Mouse (Mus musculus) ES-Bruce4 (cell line): Measurements from ENCODE around the gene Gstp3. TPM values are rescaled to one million over a fixed set of nuclear protein-coding genes. Genes with fewer than 3 reads are reported as not detected.
A peak's percentile ranks its signal among the peaks of the same experiment; 100 is the strongest.
"Not testable (repeated sequence)": the region's sequence is repeated elsewhere in the genome, so short reads cannot be mapped to it uniquely, and the experiment has no call there.

Experiments
- H3K27ac ChIP-seq: 2 replicates; pipeline ENCODE4 v1.5.1; 2012; ENCODE audit warnings: low read length, inconsistent platforms; ENCODE audit not compliant: insufficient read depth
- H3K27me3 ChIP-seq: 2 replicates; pipeline ENCODE4 v1.6.1; 2012; ENCODE audit warnings: mild to moderate bottlenecking, low read length, inconsistent platforms; ENCODE audit not compliant: control insufficient read depth, poor library complexity, insufficient read depth, severe bottlenecking
- H3K36me3 ChIP-seq: 2 replicates; pipeline ENCODE4 v1.6.1; 2012; ENCODE audit warnings: inconsistent platforms, mild to moderate bottlenecking, low read length, moderate library complexity; ENCODE audit not compliant: control insufficient read depth, poor library complexity, insufficient read depth, severe bottlenecking
- H3K4me1 ChIP-seq: one replicate; pipeline ENCODE4 v1.8.1; 2011; ENCODE audit warnings: low read length; ENCODE audit not compliant: control insufficient read depth, insufficient read depth
- H3K4me3 ChIP-seq: 2 replicates; pipeline ENCODE4 v1.5.1; 2011; ENCODE audit warnings: low read depth, mild to moderate bottlenecking, low read length
- H3K9ac ChIP-seq: 2 replicates; pipeline ENCODE4 v1.6.1; 2012; ENCODE audit warnings: low read depth, mild to moderate bottlenecking, inconsistent platforms; ENCODE audit not compliant: poor library complexity, severe bottlenecking
- H3K9me3 ChIP-seq: replicated peaks from 2 replicates; pipeline ENCODE4 v1.6.1; 2012; ENCODE audit warnings: mild to moderate bottlenecking, low read length, inconsistent platforms; ENCODE audit not compliant: control insufficient read depth, poor library complexity, insufficient read depth, severe bottlenecking
- CTCF ChIP-seq: IDR thresholded peaks from one replicate; pipeline ENCODE4 v1.8.1; 2011; ENCODE audit warnings: low read depth, low read length
- EP300 ChIP-seq: IDR thresholded peaks from 2 replicates; pipeline ENCODE4 v1.6.1; 2011; ENCODE audit warnings: low read depth, low read length; ENCODE audit not compliant: insufficient read depth
- POLR2A ChIP-seq: IDR thresholded peaks from one replicate; pipeline ENCODE4 v1.8.1; 2011; ENCODE audit warnings: low read length; ENCODE audit not compliant: insufficient read depth
- polyA plus RNA-seq: library from polyadenylated mRNA; stranded (reverse); fragments of >200 nt; gene quantifications from 2 replicates; pipeline ENCODE4 v1.2.4, GENCODE M21; 2011; ENCODE audit warnings: low read depth; ENCODE audit not compliant: missing spikeins, insufficient read depth, insufficient read length

Gstp3 gene
- polyA plus RNA-seq, 1 experiment, result 0.91 TPM

DNA sequence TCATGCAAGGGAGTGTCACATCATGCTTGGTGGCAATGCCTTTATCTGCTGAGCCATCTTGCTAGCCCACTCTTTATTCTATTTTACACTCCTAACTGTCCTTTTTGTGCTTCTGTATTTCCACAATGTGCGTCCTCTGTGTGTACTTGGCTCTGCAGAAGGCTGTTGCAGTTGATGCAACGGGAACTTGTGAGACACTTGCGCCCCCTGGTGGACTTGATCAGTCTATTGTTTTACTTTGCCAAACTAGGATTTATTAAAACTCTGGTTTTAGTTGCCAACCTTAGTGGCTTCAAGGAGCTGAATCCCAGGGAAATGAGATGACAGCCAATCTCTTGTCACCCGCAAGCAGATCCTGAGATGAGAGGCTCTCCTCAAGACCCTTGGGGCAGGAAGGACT, 11.5 kb downstream of the Gstp3 start:
- peak; percentile 82 for TF ChIP-seq CTCF
- TF ChIP-seq EP300, result no peak
- H3K9ac ChIP-seq, result no peak overlapping the region
- peaks cover 15% of the 10 kb centered on the region for H3K9me3 ChIP-seq
- no peaks in the 10 kb centered on the region for H3K27me3 ChIP-seq
- no peaks in the 10 kb centered on the region for H3K36me3 ChIP-seq
- no peak overlapping the region for H3K27ac ChIP-seq
- no peaks in the 10 kb centered on the region for H3K4me1 ChIP-seq
- H3K4me3 ChIP-seq, result no peak overlapping the region

DNA sequence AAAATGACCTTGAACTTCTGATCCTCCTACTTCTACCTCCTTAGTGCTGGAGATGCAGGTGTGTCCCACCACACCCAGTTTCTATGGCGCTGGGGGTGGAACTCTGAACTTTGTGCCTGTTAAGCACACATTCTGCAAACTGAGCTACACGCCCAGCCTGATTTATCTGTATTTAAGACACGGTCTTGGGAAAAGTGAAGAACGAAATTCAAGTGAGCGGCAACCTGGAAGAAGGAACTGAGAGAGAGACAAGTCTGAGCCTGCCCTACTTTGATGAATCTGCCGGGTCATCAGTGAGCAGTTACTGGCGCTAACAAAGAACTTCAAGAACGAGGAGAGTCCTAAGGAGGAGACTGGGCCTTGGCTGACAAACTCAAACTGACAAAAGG, 12.5 kb downstream of the Gstp3 start:
- no peaks in the 10 kb centered on the region for H3K27me3 ChIP-seq
- H3K4me1 ChIP-seq, result no peaks in the 10 kb centered on the region
- H3K36me3 ChIP-seq, result no peaks in the 10 kb centered on the region
- no peak overlapping the region for H3K9ac ChIP-seq
- TF ChIP-seq POLR2A, result no peak
- peak; percentile 88 for TF ChIP-seq EP300
- H3K27ac ChIP-seq, result peak overlapping the region; percentile 65
- H3K9me3 ChIP-seq, result peaks cover 15% of the 10 kb centered on the region
- H3K4me3 ChIP-seq, result no peak overlapping the region

DNA sequence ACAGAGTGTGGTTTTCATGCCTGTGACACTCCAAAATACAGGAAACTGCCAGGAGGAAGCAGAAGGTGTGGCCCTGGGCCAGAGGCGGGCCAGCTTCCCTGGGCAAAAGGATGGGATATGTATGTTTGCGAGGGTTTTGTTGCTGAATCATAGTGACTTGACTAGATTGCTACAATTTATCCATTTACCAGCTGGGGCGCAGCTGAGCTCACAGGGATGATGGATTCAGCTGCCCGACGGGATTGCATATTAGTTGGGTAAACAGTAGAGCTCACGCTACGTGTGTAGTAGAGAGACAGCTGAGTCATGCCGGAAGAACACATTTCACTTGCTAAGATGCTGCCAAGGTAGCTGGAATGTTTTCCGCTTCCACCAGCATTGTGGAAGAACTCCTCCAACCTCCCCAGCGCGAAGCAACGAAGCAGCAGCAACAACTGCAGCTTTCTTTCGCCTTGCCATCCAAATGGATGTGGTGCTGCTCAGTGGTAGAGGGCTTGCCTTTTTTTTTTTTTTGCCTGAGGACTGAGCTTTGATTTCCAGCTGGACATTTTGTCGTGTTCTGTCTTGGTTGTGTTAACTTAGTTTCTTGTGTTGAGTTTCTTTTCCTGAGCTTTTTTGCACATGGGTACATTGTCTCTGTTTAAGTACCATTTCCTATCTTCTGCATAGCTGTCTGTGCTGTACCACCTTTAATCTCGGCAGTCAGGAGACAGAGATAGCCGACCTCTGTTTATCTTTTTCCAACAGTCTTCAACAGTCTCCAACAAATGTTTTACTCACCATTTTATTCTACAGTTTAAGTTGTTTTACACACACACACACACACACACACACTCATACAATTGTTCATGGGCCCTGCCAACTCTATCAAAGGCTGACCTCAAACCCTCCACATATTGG, 13.2 kb downstream of the Gstp3 start, which contains the start of gene Gstp2:
Gene Gstp2 (minus strand): TSS at position 58 of the 900 bp plus-strand sequence.
- Histone ChIP-seq H3K4me1 (no peaks in the 10 kb centered on the region), H3K36me3 (no peaks in the 10 kb centered on the region), H3K27me3 (no peaks in the 10 kb centered on the region), H3K27ac (peak within 1 kb of the TSS; percentile 65), H3K9ac (no peak within 1 kb of the TSS), H3K4me3 (no peak within 1 kb of the TSS), H3K9me3 (peaks cover 15% of the 10 kb centered on the region)
- TF ChIP-seq EP300, result peak; percentile 86
- no peak for TF ChIP-seq POLR2A
- TF ChIP-seq CTCF, result peak; percentile 10

DNA sequence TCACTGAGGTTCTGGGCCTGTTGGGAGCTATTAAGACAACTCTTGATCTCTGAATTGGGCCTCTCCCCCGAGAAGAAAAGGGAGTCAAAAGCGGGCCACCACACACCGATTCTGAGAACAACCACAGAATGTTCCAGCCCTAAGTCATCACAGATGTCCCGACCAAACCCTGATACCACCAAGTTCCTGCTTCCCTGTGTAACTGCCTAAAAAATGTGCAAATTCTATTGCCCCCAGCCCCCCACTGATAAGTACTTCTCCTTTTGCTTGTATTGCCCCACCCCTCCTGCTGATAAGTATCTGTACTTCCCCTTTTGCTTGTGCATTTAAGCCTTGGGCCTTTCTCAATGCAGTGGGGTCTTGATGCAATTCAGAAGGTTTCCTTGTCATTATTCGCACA, 15.3 kb downstream of the Gstp3 start:
- not testable (repeated sequence) for H3K9ac ChIP-seq, H3K4me3 ChIP-seq, H3K4me1 ChIP-seq, H3K27ac ChIP-seq, H3K27me3 ChIP-seq, H3K36me3 ChIP-seq
- H3K9me3 ChIP-seq, result peaks cover 15% of the 10 kb centered on the region

DNA sequence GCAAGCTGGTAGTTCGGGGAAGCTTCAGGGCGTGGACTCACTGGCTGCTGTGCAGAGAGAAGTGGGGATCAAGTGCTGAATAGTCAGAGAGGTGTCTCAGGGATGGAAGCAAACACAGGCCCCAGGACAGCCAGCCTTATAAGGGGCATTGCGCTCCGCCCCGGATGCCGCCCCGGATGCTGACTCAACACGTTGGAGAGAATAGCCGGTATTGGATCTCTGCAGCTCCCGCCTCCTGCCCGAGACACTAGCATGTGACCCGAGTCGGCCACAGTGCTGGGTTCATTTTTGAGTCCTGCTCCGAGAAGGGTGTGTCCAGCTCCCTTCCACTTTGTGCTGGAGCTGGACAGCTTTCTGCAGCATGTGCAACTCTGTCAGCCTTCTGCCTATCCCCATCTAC, 17.2 kb downstream of the Gstp3 start:
- 0 out of 2 replicates have a peak overlapping the region, but pooled peaks have one; percentile 4 for H3K9ac ChIP-seq
- no peaks in the 10 kb centered on the region for H3K27me3 ChIP-seq
- TF ChIP-seq POLR2A (peak; percentile 52), CTCF (no peak), EP300 (0 out of 2 replicates have a peak, but pooled peaks have one; percentile 44)
- peak overlapping the region; percentile 63 for H3K4me3 ChIP-seq
- H3K9me3 ChIP-seq, result peaks cover 15% of the 10 kb centered on the region
- no peak overlapping the region for H3K27ac ChIP-seq
- no peaks in the 10 kb centered on the region for H3K4me1 ChIP-seq
- no peaks in the 10 kb centered on the region for H3K36me3 ChIP-seq

DNA sequence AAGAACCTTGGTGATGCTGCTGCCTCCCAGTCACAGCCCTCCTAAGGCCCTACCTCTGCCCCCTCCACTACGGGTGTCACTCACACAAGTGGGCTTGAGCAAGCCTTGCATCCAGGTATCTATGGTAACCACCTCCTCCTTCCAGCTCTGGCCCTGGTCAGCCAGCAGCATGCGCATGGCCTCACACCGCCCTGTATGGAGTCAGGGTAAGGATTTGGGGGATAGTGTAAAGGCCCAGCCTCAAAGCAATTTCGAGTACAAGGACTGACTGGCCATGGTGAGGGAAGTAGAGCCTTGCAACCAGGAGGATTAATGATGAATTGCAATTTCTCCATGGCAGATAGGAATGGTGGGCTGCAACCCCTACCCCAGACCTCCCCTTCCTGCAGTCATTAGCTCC, 17.9 kb downstream of the Gstp3 start:
- not testable (repeated sequence) for H3K27ac ChIP-seq, H3K36me3 ChIP-seq, H3K27me3 ChIP-seq, H3K4me1 ChIP-seq
- Histone ChIP-seq H3K4me3 (peak overlapping the region; percentile 63), H3K9me3 (peaks cover 15% of the 10 kb centered on the region), H3K9ac (0 out of 2 replicates have a peak overlapping the region, but pooled peaks have one; percentile 4)

DNA sequence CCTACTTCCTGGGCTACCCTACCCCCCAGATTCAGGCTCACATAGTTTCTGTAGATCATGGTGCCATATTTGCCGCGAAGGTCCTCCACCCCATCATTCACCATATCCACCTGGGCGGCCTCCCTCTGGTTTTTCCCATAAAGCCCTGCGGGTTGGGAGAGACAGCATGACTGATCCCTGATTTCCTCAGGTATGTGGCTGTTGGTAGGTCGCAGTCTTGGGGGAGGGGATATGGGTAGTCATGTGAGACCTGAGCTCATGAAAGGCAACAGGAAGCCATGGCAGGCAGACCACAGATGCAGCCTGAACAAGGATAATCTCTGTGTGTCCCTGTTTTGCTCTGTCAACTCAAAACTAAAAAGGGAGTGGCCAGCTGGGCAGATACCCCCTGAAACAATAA, 18.4 kb downstream of the Gstp3 start:
- H3K9me3 ChIP-seq, result peaks cover 15% of the 10 kb centered on the region
- not testable (repeated sequence) for H3K9ac ChIP-seq, H3K27ac ChIP-seq, H3K4me3 ChIP-seq, H3K4me1 ChIP-seq, H3K36me3 ChIP-seq, H3K27me3 ChIP-seq
